Mouse (Mus musculus): ENCODE results near the gene Letmd1.
"Not testable (repeated sequence)": the region's sequence is repeated elsewhere in the genome, so short reads cannot be mapped to it uniquely, and the experiment has no call there.

The Letmd1 gene

GRCm38 (mm10) chr15:100468295-100469188, at the start of gene Letmd1:
Gene Letmd1, plus strand, starts transcription at chr15:100469023.
- DNase-seq: peak; percentile 93

- no peak for DNase-seq
These were observed 49.5 kb upstream of the Letmd1 start for GRCm38 (mm10) chr15:100419311-100419710.

- DNase-seq: no peak
These were observed 48.7 kb upstream of the Letmd1 start for GRCm38 (mm10) chr15:100419901-100420745.

- no peak for DNase-seq
These were observed 47.6 kb upstream of the Letmd1 start for GRCm38 (mm10) chr15:100421059-100421757.

- DNase-seq: not testable (repeated sequence)
These were observed 47.0 kb upstream of the Letmd1 start, which contains the start of gene Gm5475 for GRCm38 (mm10) chr15:100421758-100422197. Gene Gm5475, plus strand, starts transcription at chr15:100422147.

- DNase-seq: peak; percentile 37
These were observed 46.3 kb upstream of the Letmd1 start for GRCm38 (mm10) chr15:100422476-100422875.

- DNase-seq: peak; percentile 98
These were observed 45.6 kb upstream of the Letmd1 start for GRCm38 (mm10) chr15:100422899-100423860.

GRCm38 (mm10) chr15:100423916-100424315, 44.9 kb upstream of the Letmd1 start:
- DNase-seq: peak; percentile 59

- DNase-seq: peak; percentile 32
These were observed 44.3 kb upstream of the Letmd1 start, which contains the start of gene Slc11a2 for GRCm38 (mm10) chr15:100424396-100425122. Gene Slc11a2, minus strand, starts transcription at chr15:100425072.

GRCm38 (mm10) chr15:100428296-100428905, 40.4 kb upstream of the Letmd1 start:
- peak; percentile 47 for DNase-seq

- no peak for DNase-seq
These were observed 38.8 kb upstream of the Letmd1 start for GRCm38 (mm10) chr15:100429959-100430565.

GRCm38 (mm10) chr15:100433234-100433633, 35.6 kb upstream of the Letmd1 start:
- DNase-seq: no peak

GRCm38 (mm10) chr15:100436112-100436511, 32.7 kb upstream of the Letmd1 start:
- no peak for DNase-seq

- no peak for DNase-seq
These were observed 32.3 kb upstream of the Letmd1 start for GRCm38 (mm10) chr15:100436518-100436917.

- peak; percentile 94 for DNase-seq
These were observed 25.5 kb upstream of the Letmd1 start for GRCm38 (mm10) chr15:100443126-100443922.

GRCm38 (mm10) chr15:100446887-100447286, 21.9 kb upstream of the Letmd1 start:
- no peak for DNase-seq

GRCm38 (mm10) chr15:100448572-100448971, 20.3 kb upstream of the Letmd1 start:
- no peak for DNase-seq

- no peak for DNase-seq
These were observed 19.3 kb upstream of the Letmd1 start for GRCm38 (mm10) chr15:100449495-100449894.

GRCm38 (mm10) chr15:100451245-100451644, 17.6 kb upstream of the Letmd1 start:
- peak; percentile 80 for DNase-seq

Data from lung, postnatal 10 days (tissue).